Mouse (Mus musculus): Measurements from ENCODE around the gene Tmcc3. TPM values are rescaled to one million over a fixed set of nuclear protein-coding genes. Genes with fewer than 3 reads are reported as not detected.

Gene Tmcc3
- total RNA-seq, 1 experiment: 7.0 TPM

DNA sequence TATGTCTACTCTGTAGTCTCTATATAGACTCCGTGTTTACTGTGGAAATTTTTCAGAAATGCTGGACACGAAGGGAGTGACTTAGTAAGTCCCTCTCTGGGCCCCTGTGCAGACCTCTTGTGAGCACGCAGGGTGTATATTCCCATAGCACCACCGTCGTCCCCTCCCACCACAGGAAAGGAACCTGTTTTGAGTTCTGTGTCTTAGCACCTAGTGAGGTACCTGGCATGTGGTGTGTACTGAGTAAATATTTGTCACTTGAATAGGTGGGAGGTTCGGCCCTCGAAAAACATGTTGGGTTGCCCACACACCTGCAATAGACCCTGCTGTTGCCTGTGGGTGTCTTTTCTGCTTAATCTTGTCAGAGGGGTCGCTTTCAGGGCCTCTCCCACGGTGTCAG is 99.8 kb downstream of the Tmcc3 start:
- Histone ChIP-seq H3K9me3 (ENCODE audit: control insufficient read depth, insufficient read depth, low read depth, low read length) (no peaks in the 10 kb centered on the region), H3K4me3 (ENCODE audit: insufficient read depth in 1 of 2, low read depth in 1 of 2, low read length in 2 of 2, poor library complexity in 1 of 2, severe bottlenecking in 1 of 2) (no peak overlapping the region), H3K9ac (ENCODE audit: insufficient read depth, low read depth, low read length, poor library complexity, severe bottlenecking) (no peak overlapping the region), H3K27ac (ENCODE audit: insufficient read depth, low read depth, low read length, poor library complexity, severe bottlenecking) (no peak overlapping the region), H3K36me3 (ENCODE audit: control insufficient read depth, insufficient read depth, low read length, poor library complexity, severe bottlenecking) (no peaks in the 10 kb centered on the region), H3K4me1 (ENCODE audit: control insufficient read depth in 2 of 2, insufficient read depth in 2 of 2, low read length in 2 of 2, poor library complexity in 1 of 2) (peaks cover 0 to 2% of the 10 kb centered on the region in 2 experiments; a peak in 1 of 4 replicates)
- in situ Hi-C loops (cut with MboI; ENCODE audit: low sequenced_read_pairs in 2 of 2, unreplicated experiment in 2 of 2): no loop called here
- DNase-seq (ENCODE audit: low read depth, low spot score): no peak
- TF ChIP-seq CHD2 (IDR thresholded peaks at IDR 0.05; ENCODE audit: low read depth, low read length) (no peak), HCFC1 (IDR thresholded peaks at IDR 0.05; ENCODE audit: borderline replicate concordance, insufficient read depth, low read length) (no peak), ZC3H11A (IDR thresholded peaks at IDR 0.05; ENCODE audit: borderline replicate concordance, low read depth, low read length) (no peak), ZNF384 (IDR thresholded peaks at IDR 0.05; ENCODE audit: low read depth, low read length) (no peak), MAFK (IDR thresholded peaks at IDR 0.05; ENCODE audit: insufficient read depth, low read depth, low read length) (no peak)

DNA sequence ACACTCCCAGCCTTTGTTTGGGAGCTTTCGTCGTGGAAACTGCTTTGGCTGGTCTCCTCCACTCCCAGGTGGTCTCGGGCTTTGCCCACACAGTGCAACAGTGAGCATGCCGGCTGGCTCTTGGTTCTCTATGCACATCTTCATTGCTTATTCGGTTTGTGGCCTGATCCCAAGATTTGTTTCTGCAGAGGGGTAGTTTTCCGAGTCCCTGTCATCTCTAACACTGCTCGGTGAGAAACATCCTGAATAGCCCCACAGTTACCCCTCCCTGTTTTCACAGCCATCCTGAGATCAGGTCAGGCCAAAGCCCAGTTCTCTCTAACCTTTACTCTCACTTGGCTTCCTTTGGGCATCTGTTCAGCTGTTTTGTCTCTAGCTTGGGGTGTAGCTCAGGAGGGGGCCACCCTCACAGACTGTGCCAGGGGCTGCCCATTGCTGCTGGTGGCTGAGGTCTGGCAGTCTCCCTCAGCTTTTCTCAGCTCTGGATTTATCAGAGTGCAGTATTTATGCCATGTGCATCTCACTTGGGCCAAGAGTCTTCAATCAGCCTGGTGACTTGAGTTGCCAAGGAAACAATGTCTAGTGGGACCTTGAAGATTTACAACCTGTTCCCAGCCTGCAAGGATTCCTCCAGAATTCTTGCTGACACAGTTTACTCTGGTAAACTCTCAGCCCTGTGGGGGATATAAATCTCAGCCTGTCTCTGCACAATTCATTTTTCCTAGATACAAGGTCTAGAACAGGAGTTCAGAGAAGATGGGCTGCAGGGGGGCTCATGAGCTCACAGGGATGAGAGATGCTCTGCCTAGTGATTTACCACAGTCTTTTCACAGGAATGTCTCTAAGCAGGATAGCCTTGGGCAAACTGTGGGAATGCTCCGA is 102.3 kb downstream of the Tmcc3 start:
- DNase-seq (ENCODE audit: low read depth, low spot score): no peak
- H3K4me3 ChIP-seq (ENCODE audit: insufficient read depth in 1 of 2, low read depth in 1 of 2, low read length in 2 of 2, poor library complexity in 1 of 2, severe bottlenecking in 1 of 2): no peak overlapping the region
- no peaks in the 10 kb centered on the region for H3K36me3 ChIP-seq (ENCODE audit: control insufficient read depth, insufficient read depth, low read length, poor library complexity, severe bottlenecking)
- no peaks in the 10 kb centered on the region for H3K4me1 ChIP-seq (ENCODE audit: control insufficient read depth in 2 of 2, insufficient read depth in 2 of 2, low read length in 2 of 2, poor library complexity in 1 of 2)
- H3K9me3 ChIP-seq (ENCODE audit: control insufficient read depth, insufficient read depth, low read depth, low read length): no peaks in the 10 kb centered on the region
- TF ChIP-seq ZC3H11A (IDR thresholded peaks at IDR 0.05; ENCODE audit: borderline replicate concordance, low read depth, low read length) (no peak), MAFK (IDR thresholded peaks at IDR 0.05; ENCODE audit: insufficient read depth, low read depth, low read length) (no peak), ZNF384 (IDR thresholded peaks at IDR 0.05; ENCODE audit: low read depth, low read length) (no peak), CHD2 (IDR thresholded peaks at IDR 0.05; ENCODE audit: low read depth, low read length) (no peak), HCFC1 (IDR thresholded peaks at IDR 0.05; ENCODE audit: borderline replicate concordance, insufficient read depth, low read length) (no peak)
- H3K27ac ChIP-seq (ENCODE audit: insufficient read depth, low read depth, low read length, poor library complexity, severe bottlenecking): no peak overlapping the region
- in situ Hi-C loops (cut with MboI; ENCODE audit: low sequenced_read_pairs in 2 of 2, unreplicated experiment in 2 of 2): no loop called here
- H3K9ac ChIP-seq (ENCODE audit: insufficient read depth, low read depth, low read length, poor library complexity, severe bottlenecking): no peak overlapping the region

DNA sequence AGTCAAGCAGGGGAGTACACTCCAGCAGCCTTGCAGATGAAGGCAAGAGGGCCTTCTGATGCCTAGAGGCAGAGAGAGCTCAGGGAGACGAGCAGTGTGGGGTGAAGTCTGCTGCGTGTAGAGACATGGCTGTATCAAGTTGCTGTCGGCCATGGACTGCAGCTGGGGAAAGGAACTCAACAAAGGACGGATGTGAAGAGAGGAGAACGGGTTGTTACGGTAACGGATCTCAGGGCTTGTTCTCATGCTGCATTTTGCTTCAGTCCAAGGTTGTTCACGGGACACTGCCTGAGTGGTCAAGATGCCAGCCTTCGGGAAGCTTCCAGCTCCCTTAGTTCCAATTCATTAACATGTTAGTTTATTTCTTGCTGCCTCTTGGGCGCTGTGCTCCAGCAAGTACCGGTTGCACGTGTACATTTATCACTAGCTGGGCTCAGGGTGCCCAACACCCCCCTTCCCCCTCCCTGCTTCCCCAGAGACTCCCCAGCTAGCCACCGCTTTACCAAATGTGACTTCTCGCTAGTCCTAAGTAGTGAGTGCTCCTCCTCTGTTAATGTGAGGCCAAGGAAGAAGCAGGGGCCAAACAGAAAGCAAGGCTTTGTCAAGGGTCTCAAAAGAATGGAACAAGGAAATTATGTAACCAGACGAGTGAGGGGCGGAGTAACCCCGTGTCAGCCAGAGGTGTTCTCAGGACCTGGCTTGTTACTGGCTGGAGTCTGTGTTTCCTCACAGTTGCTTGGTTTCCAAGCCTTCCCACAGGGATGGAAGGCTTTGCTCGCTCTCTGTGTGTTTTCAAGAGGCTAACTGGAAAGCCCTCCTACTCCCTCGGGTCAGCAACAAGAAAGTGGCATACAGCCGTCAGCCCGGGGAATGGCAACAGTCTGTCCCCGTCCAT is 104.4 kb downstream of the Tmcc3 start:
- no peak for DNase-seq (ENCODE audit: low read depth, low spot score)
- Histone ChIP-seq H3K9ac (ENCODE audit: insufficient read depth, low read depth, low read length, poor library complexity, severe bottlenecking) (no peak overlapping the region), H3K27ac (ENCODE audit: insufficient read depth, low read depth, low read length, poor library complexity, severe bottlenecking) (no peak overlapping the region), H3K9me3 (ENCODE audit: control insufficient read depth, insufficient read depth, low read depth, low read length) (no peaks in the 10 kb centered on the region), H3K4me3 (ENCODE audit: insufficient read depth in 1 of 2, low read depth in 1 of 2, low read length in 2 of 2, poor library complexity in 1 of 2, severe bottlenecking in 1 of 2) (no peak overlapping the region), H3K36me3 (ENCODE audit: control insufficient read depth, insufficient read depth, low read length, poor library complexity, severe bottlenecking) (no peaks in the 10 kb centered on the region), H3K4me1 (ENCODE audit: control insufficient read depth in 2 of 2, insufficient read depth in 2 of 2, low read length in 2 of 2, poor library complexity in 1 of 2) (no peaks in the 10 kb centered on the region)
- TF ChIP-seq ZC3H11A (IDR thresholded peaks at IDR 0.05; ENCODE audit: borderline replicate concordance, low read depth, low read length) (no peak), MAFK (IDR thresholded peaks at IDR 0.05; ENCODE audit: insufficient read depth, low read depth, low read length) (no peak), ZNF384 (IDR thresholded peaks at IDR 0.05; ENCODE audit: low read depth, low read length) (no peak), CHD2 (IDR thresholded peaks at IDR 0.05; ENCODE audit: low read depth, low read length) (no peak), HCFC1 (IDR thresholded peaks at IDR 0.05; ENCODE audit: borderline replicate concordance, insufficient read depth, low read length) (no peak)
- in situ Hi-C loops (cut with MboI; ENCODE audit: low sequenced_read_pairs in 2 of 2, unreplicated experiment in 2 of 2): no loop called here

- Histone ChIP-seq H3K9ac (ENCODE audit: insufficient read depth, low read depth, low read length, poor library complexity, severe bottlenecking) (no peak overlapping the region), H3K27ac (ENCODE audit: insufficient read depth, low read depth, low read length, poor library complexity, severe bottlenecking) (no peak overlapping the region), H3K9me3 (ENCODE audit: control insufficient read depth, insufficient read depth, low read depth, low read length) (no peaks in the 10 kb centered on the region), H3K4me3 (ENCODE audit: insufficient read depth in 1 of 2, low read depth in 1 of 2, low read length in 2 of 2, poor library complexity in 1 of 2, severe bottlenecking in 1 of 2) (no peak overlapping the region), H3K36me3 (ENCODE audit: control insufficient read depth, insufficient read depth, low read length, poor library complexity, severe bottlenecking) (no peaks in the 10 kb centered on the region), H3K4me1 (ENCODE audit: control insufficient read depth in 2 of 2, insufficient read depth in 2 of 2, low read length in 2 of 2, poor library complexity in 1 of 2) (no peaks in the 10 kb centered on the region)
- TF ChIP-seq ZC3H11A (IDR thresholded peaks at IDR 0.05; ENCODE audit: borderline replicate concordance, low read depth, low read length) (no peak), MAFK (IDR thresholded peaks at IDR 0.05; ENCODE audit: insufficient read depth, low read depth, low read length) (no peak), CHD2 (IDR thresholded peaks at IDR 0.05; ENCODE audit: low read depth, low read length) (no peak), ZNF384 (IDR thresholded peaks at IDR 0.05; ENCODE audit: low read depth, low read length) (no peak), HCFC1 (IDR thresholded peaks at IDR 0.05; ENCODE audit: borderline replicate concordance, insufficient read depth, low read length) (no peak)
- DNase-seq (ENCODE audit: low read depth, low spot score): no peak
- in situ Hi-C loops (cut with MboI; ENCODE audit: low sequenced_read_pairs in 2 of 2, unreplicated experiment in 2 of 2): no loop called here
Measured at GRCm38 (mm10) chr10:94417643-94418042, 105.9 kb downstream of the Tmcc3 start.
